Mouse (Mus musculus) kidney, postnatal 0 days (tissue): ENCODE data around the gene Cdh13. TPM values are rescaled to one million over a fixed set of nuclear protein-coding genes. Genes with fewer than 3 reads are reported as not detected.

Experiments used
- ATAC-seq: fragments of 200-750 bp; cut with Nextera tagmentation; replicated peaks from 2 replicates; pipeline ENCODE4 v1.8.0; 2017; ENCODE audit warnings: low read depth, moderate number of reproducible peaks, moderate TSS enrichment, moderate library complexity; ENCODE audit not compliant: low FRiP score
- DNase-seq: peaks from one replicate; pipeline ENCODE4 v3.0.0-alpha.2; 2016; ENCODE audit warnings: low spot score
- H3K27ac ChIP-seq: fragments of 300-500 bp; sonication (generic); 2 replicates; pipeline ENCODE4 v1.5.1; 2014; ENCODE audit warnings: mild to moderate bottlenecking
- H3K27me3 ChIP-seq: fragments of 300-500 bp; sonication (generic); 2 replicates; pipeline ENCODE4 v1.6.1; 2014; ENCODE audit warnings: low read length, mixed read lengths; ENCODE audit not compliant: insufficient read depth
- H3K36me3 ChIP-seq: fragments of 300-500 bp; sonication (generic); 2 replicates; pipeline ENCODE4 v1.6.1; 2014; ENCODE audit warnings: low read length, mixed read lengths; ENCODE audit not compliant: insufficient read depth
- H3K4me1 ChIP-seq: fragments of 300-500 bp; sonication (generic); replicated peaks from 2 replicates; pipeline ENCODE4 v1.6.1; 2014; ENCODE audit warnings: antibody characterized with exemption, low read length, mixed read lengths; ENCODE audit not compliant: insufficient read depth
- H3K4me2 ChIP-seq: fragments of 300-500 bp; sonication (generic); 2 replicates; pipeline ENCODE4 v1.6.1; 2014; ENCODE audit warnings: mild to moderate bottlenecking, low read length, moderate library complexity, mixed read lengths
- H3K4me3 ChIP-seq: fragments of 300-500 bp; sonication (generic); replicated peaks from 2 replicates; pipeline ENCODE4 v1.5.1; 2014; ENCODE audit warnings: low read depth, low read length
- H3K9ac ChIP-seq: fragments of 300-500 bp; sonication (generic); 2 replicates; pipeline ENCODE4 v1.6.1; 2014; ENCODE audit warnings: low read depth, low read length
- H3K9me3 ChIP-seq: fragments of 300-500 bp; sonication (generic); replicated peaks from 2 replicates; pipeline ENCODE4 v1.6.1; 2016; ENCODE audit warnings: low read length, inconsistent platforms, mixed read lengths
- CTCF ChIP-seq: IDR thresholded peaks from 2 replicates; pipeline ENCODE4 v1.5.1; 2016; ENCODE audit warnings: antibody characterized with exemption, low read depth, mild to moderate bottlenecking, moderate library complexity
- WGBS: fragments of 180-500 bp; shearing (Covaris S2); extraction: QIAGEN DNeasy Blood & Tissue Kit; methylation state at CpG from one replicate; pipeline ENCODE4 v1.1.7; 2014; 5-methylcytosine and 5-hydroxymethylcytosine counted together
- polyA plus RNA-seq: library from polyadenylated mRNA; unstranded; fragments of >200 nt; fragmentation: Nextera tagmentation; extraction: Ambion mirVana; gene quantifications from 2 replicates; pipeline ENCODE4 v1.2.1, GENCODE M21; 2015

The Cdh13 gene
- polyA plus RNA-seq, 1 experiment from 2014 or later: 3.9 TPM

DNA sequence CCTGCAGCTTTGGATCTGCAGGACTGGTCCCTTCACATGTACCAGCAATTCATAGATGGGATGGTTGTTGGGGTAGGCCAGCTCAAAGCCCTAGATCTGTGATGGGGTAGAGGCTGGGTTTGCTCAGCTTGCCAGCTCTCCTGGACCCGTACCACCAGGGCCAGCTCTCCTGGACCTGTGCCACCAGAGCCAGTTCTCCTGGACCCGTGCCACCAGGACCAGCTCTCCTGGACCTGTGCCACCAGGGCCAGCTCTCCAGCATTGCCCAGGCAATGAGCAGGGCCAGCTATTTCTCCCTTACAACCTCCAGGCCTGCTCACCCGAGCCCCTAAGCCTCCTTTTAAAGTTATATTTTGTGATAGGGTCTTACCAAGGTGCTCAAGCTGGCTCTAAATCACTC lies 566.0 kb downstream of the Cdh13 start:
- Histone ChIP-seq H3K4me1 (no peaks in the 10 kb centered on the region), H3K9ac (no peak overlapping the region), H3K27ac (no peak overlapping the region), H3K36me3 (no peaks in the 10 kb centered on the region), H3K27me3 (no peaks in the 10 kb centered on the region), H3K4me3 (no peak overlapping the region), H3K9me3 (no peaks in the 10 kb centered on the region), H3K4me2 (no peak overlapping the region)
- WGBS: 82% methylated on average over 3 of the region's 3 CpGs
- TF ChIP-seq CTCF: no peak
- no peak for ATAC-seq
- DNase-seq: no peak

DNA sequence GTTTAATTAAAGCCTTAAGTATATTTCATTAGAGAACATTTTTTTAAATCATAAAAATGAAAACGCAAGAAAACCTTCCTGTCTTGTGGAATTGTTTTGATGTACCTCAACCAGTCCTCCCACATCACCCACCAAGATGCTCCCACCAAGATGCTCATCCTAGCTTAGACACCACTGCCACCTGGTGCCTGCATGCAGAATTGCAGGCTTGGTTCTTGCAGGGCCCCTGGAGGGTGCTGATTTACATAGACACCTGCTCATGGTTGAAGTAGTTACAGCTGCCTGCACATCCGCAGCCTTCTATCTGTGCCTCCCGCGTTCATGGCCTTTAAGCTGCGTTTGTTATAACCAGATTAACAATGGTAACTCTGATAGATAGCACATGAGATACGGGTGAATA lies 566.8 kb downstream of the Cdh13 start:
- Histone ChIP-seq H3K4me1 (no peaks in the 10 kb centered on the region), H3K27me3 (no peaks in the 10 kb centered on the region), H3K27ac (no peak overlapping the region), H3K36me3 (no peaks in the 10 kb centered on the region), H3K4me3 (no peak overlapping the region), H3K9me3 (no peaks in the 10 kb centered on the region), H3K9ac (no peak overlapping the region), H3K4me2 (no peak overlapping the region)
- no peak for ATAC-seq
- DNase-seq: peak; percentile 48
- TF ChIP-seq CTCF: peak; percentile 92
- 17% methylated on average over 6 of the region's 6 CpGs for WGBS

DNA sequence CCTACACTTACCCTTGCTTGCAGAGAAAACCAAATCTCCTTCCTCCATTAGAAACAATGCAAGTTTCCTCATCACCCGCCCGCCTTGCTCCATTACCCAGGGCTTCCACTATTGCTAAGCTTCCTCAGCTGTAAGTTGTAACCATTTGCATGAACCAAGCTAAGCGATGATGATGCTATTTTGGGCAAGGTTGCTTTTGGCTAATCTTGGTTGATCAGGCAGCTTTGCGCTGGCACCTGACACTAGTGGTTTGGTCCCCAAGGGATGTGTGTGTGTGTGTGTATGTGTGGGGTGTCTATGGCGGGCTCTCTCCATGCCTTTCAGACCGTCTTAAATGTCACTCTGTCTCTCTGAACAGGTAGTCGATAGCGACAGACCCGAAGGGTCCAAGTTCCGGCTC lies 567.8 kb downstream of the Cdh13 start:
- H3K27me3 ChIP-seq: no peaks in the 10 kb centered on the region
- 87% methylated on average over 10 of the region's 10 CpGs for WGBS
- ATAC-seq (no peak), DNase-seq (no peak)
- no peak for TF ChIP-seq CTCF
- H3K4me2 ChIP-seq: no peak overlapping the region
- no peak overlapping the region for H3K9ac ChIP-seq
- no peak overlapping the region for H3K27ac ChIP-seq
- no peaks in the 10 kb centered on the region for H3K36me3 ChIP-seq
- no peak overlapping the region for H3K4me3 ChIP-seq
- H3K4me1 ChIP-seq: no peaks in the 10 kb centered on the region
- no peaks in the 10 kb centered on the region for H3K9me3 ChIP-seq

DNA sequence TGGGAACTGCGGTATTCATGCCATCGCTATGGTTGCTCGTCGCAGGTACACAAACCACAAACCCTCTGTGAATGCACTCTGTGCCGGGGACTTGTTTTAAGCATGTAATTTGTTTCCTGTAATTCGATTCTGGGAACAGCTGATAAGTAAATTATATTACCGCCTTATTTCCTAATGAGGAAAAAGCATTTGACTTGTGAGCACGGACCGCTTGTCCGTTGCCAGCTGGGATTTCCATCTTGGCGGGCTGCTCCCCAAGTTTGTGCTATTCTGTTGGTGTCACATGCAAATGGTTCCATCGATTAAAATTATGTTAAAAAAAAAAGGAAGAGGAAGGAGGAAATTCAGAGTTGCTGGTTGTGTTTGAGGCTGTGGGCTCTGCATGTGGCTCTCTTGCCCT lies 569.3 kb downstream of the Cdh13 start:
- no peak overlapping the region for H3K27ac ChIP-seq
- ATAC-seq (no peak), DNase-seq (no peak)
- no peak overlapping the region for H3K9ac ChIP-seq
- no peak overlapping the region for H3K4me3 ChIP-seq
- TF ChIP-seq CTCF: no peak
- WGBS: 75% methylated on average over 12 of the region's 12 CpGs
- H3K9me3 ChIP-seq: no peaks in the 10 kb centered on the region
- H3K27me3 ChIP-seq: no peaks in the 10 kb centered on the region
- no peaks in the 10 kb centered on the region for H3K4me1 ChIP-seq
- H3K4me2 ChIP-seq: no peak overlapping the region
- H3K36me3 ChIP-seq: no peaks in the 10 kb centered on the region

DNA sequence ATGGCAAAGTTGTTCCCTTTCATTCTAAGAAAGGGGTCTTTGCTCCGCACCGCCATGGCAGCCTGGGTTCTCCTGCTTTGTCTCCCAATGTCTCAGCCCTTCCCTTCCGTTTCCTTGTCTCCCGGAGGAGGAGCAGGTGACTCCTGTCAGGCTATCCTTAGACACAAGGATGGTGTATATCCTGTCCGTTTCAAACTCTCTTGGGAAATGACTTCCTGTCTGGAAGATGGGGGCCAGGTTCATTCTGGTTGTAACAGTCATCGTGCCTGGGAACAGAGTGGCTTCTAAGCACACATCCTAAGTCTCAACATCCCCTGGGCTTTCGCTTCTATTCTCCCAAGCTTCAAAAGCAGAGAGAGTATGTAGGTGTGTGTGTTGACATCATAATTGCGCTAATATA lies 571.1 kb downstream of the Cdh13 start:
- H3K27me3 ChIP-seq: no peaks in the 10 kb centered on the region
- no peak overlapping the region for H3K4me3 ChIP-seq
- no peaks in the 10 kb centered on the region for H3K36me3 ChIP-seq
- H3K4me2 ChIP-seq: no peak overlapping the region
- H3K9ac ChIP-seq: no peak overlapping the region
- WGBS: 69% methylated on average over 8 of the region's 8 CpGs
- TF ChIP-seq CTCF: no peak
- no peak for ATAC-seq
- H3K4me1 ChIP-seq: no peaks in the 10 kb centered on the region
- H3K9me3 ChIP-seq: no peaks in the 10 kb centered on the region
- no peak for DNase-seq
- no peak overlapping the region for H3K27ac ChIP-seq

DNA sequence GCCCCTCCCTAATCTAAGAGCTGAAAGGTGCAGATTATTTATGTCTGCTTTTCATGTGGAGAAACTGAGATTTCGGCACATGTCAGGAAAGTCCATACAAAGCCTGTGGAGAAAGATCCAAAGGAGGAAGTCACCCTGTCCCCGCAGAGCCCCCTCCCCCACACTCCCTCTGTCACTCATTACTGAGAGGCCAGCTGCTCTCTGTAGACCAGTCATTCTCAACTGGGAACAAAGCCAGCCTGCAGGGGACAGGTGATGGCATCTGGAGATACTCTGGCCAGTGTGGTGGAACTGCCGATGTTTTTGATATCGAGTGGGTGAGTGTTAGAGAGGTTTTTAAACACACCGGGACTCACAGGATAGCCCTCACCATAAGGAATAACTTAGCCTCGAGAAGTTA lies 582.8 kb downstream of the Cdh13 start:
- no peak overlapping the region for H3K27ac ChIP-seq
- DNase-seq: no peak
- H3K4me1 ChIP-seq: no peaks in the 10 kb centered on the region
- no peaks in the 10 kb centered on the region for H3K36me3 ChIP-seq
- no peak overlapping the region for H3K4me2 ChIP-seq
- H3K9me3 ChIP-seq: no peaks in the 10 kb centered on the region
- ATAC-seq: 0 out of 2 replicates have a peak, but pooled peaks have one; percentile 25
- H3K9ac ChIP-seq: no peak overlapping the region
- no peak overlapping the region for H3K4me3 ChIP-seq
- no peaks in the 10 kb centered on the region for H3K27me3 ChIP-seq
- 58% methylated on average over 6 of the region's 6 CpGs for WGBS
- TF ChIP-seq CTCF: no peak

DNA sequence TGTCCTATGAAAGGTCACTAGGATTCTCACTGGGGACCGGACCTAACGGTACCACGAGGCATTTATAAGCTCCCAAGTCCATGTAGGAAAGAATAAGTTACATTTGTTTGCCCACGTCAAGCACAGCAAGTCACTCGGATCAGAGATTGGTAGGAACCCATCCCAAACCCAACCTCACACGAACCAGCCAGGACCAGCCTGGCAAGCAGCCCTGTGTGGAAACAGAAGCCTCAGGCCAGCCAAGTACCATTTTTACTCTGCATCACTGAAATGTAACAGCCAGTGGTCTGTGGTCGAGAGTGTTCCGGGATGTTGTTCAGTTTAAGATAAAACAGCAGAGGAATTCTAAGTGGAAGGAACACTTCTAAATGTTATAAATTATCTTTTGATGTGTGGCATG lies 587.2 kb downstream of the Cdh13 start:
- no peak for TF ChIP-seq CTCF
- Histone ChIP-seq H3K9ac (no peak overlapping the region), H3K4me1 (no peaks in the 10 kb centered on the region), H3K27me3 (no peaks in the 10 kb centered on the region), H3K27ac (no peak overlapping the region), H3K9me3 (no peaks in the 10 kb centered on the region), H3K4me2 (no peak overlapping the region), H3K36me3 (no peaks in the 10 kb centered on the region), H3K4me3 (no peak overlapping the region)
- WGBS: 72% methylated on average over 8 of the region's 8 CpGs
- ATAC-seq: no peak
- no peak for DNase-seq
